Mouse (Mus musculus) hindbrain, embryonic 10.5 days (tissue): Measurements from ENCODE around the gene Frmpd2. TPM values are rescaled to one million over a fixed set of nuclear protein-coding genes. Genes with fewer than 3 reads are reported as not detected.

Experiments
- DNase-seq: peaks from one replicate; pipeline ENCODE4 v3.0.0-alpha.2; 2017; ENCODE audit warnings: low spot score
- H3K27ac ChIP-seq: fragments of 300-500 bp; sonication (generic); 2 replicates; pipeline ENCODE4 v1.5.1; 2016; ENCODE audit warnings: mild to moderate bottlenecking, moderate library complexity
- H3K27me3 ChIP-seq: fragments of 300-500 bp; sonication (generic); 2 replicates; pipeline ENCODE4 v1.6.1; 2016; ENCODE audit warnings: mild to moderate bottlenecking; ENCODE audit not compliant: poor library complexity, insufficient read depth, severe bottlenecking
- H3K36me3 ChIP-seq: fragments of 300-500 bp; sonication (generic); 2 replicates; pipeline ENCODE4 v1.6.1; 2016; ENCODE audit warnings: mild to moderate bottlenecking, moderate library complexity
- H3K4me1 ChIP-seq: fragments of 300-500 bp; sonication (generic); replicated peaks from 2 replicates; pipeline ENCODE4 v1.6.1; 2016; ENCODE audit warnings: mild to moderate bottlenecking
- H3K4me3 ChIP-seq: fragments of 300-500 bp; sonication (generic); 2 replicates; pipeline ENCODE4 v1.5.1; 2016; ENCODE audit warnings: mild to moderate bottlenecking, moderate library complexity
- H3K9me3 ChIP-seq: fragments of 300-500 bp; sonication (generic); 2 replicates; pipeline ENCODE4 v1.6.1; 2016; ENCODE audit warnings: mild to moderate bottlenecking, moderate library complexity
- WGBS: fragments of 180-500 bp; shearing (Covaris S2); methylation state at CpG from one replicate; pipeline ENCODE4 v1.1.7; 2016; 5-methylcytosine and 5-hydroxymethylcytosine counted together
- polyA plus RNA-seq: library from polyadenylated mRNA; unstranded; fragments of >200 nt; fragmentation: Nextera tagmentation; extraction: Ambion mirVana; gene quantifications from 2 replicates; pipeline ENCODE4 v1.2.1, GENCODE M21; 2016

Frmpd2 gene
- polyA plus RNA-seq, 1 experiment from 2014 or later, result 0.26 TPM

- 69% methylated on average over 7 of the region's 7 CpGs for WGBS
- Histone ChIP-seq H3K27ac (no peak overlapping the region), H3K4me1 (no peaks in the 10 kb centered on the region), H3K27me3 (no peaks in the 10 kb centered on the region), H3K4me3 (no peak overlapping the region), H3K9me3 (no peaks in the 10 kb centered on the region; the same call in 1 of the 2 replicates), H3K36me3 (no peaks in the 10 kb centered on the region)
- DNase-seq, result no peak
Measured at GRCm38 (mm10) chr14:33579771-33580484, 108.4 kb downstream of the Frmpd2 start.

DNA sequence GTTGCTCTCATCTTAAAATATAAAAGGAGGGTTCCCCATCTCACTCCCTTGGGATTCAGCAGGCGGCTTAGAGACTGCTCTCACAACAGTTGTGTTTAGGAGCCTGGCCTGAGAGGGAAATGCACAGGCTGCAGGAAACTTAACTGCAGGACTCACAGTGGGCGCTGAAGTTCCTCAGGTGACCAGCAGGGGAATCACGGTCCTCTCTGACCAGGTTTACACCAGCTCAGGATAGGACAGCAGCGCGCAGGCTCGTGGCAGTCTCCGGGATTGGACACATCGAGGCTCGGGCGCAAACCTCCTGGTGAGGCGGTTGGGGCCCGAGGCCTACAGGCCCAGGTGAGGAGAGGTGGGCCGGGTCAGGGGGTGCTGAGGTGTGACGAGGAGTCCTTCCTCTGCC is 117.5 kb downstream of the Frmpd2 start, which contains the start of gene Ptpn20:
Gene Ptpn20 (plus strand): TSS at position 257 of the 400 bp plus-strand sequence.
- WGBS, result 63% methylated on average over 14 of the region's 14 CpGs
- Histone ChIP-seq H3K4me3 (no peak within 1 kb of the TSS), H3K36me3 (no peaks in the 10 kb centered on the region), H3K27ac (no peak within 1 kb of the TSS), H3K27me3 (no peaks in the 10 kb centered on the region), H3K9me3 (no peaks in the 10 kb centered on the region; the same call in 1 of the 2 replicates), H3K4me1 (no peaks in the 10 kb centered on the region)
- DNase-seq, result peak; percentile 8

- Histone ChIP-seq H3K27ac (no peak overlapping the region), H3K4me1 (no peaks in the 10 kb centered on the region), H3K9me3 (no peaks in the 10 kb centered on the region), H3K4me3 (no peak overlapping the region), H3K36me3 (no peaks in the 10 kb centered on the region), H3K27me3 (no peaks in the 10 kb centered on the region)
- DNase-seq, result no peak
- 93% methylated on average over 9 of the region's 9 CpGs for WGBS
Measured at GRCm38 (mm10) chr14:33598376-33599130, 127.1 kb downstream of the Frmpd2 start.

DNA sequence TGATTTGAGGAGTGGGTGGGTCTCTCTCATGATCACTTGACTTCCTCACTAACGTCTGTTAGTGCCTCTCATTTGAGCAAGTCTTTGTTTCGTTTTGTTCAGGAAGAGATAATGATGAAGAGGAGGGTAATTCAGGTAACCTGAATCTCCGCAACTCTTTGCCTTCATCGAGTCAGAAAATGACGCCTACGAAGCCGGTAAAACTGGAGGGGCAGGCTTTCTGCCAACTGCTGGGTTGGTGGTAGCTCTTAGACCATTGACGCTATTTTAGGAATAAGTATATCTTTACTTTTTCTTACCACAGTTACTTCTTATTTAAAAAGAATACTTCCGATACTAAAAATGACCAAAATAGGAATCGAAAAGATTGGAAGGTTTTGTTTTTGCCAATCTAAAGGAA is 135.9 kb downstream of the Frmpd2 start:
- Histone ChIP-seq H3K4me1 (no peaks in the 10 kb centered on the region), H3K9me3 (no peaks in the 10 kb centered on the region), H3K4me3 (no peak overlapping the region), H3K27ac (no peak overlapping the region), H3K27me3 (no peaks in the 10 kb centered on the region), H3K36me3 (no peaks in the 10 kb centered on the region)
- 91% methylated on average over 10 of the region's 10 CpGs for WGBS
- no peak for DNase-seq

Other genes with a start within 250 kb of the Frmpd2 start
- 19.5 and 19.7 TPM in 2 replicates for gene Mapk8, start 24.5 kb upstream of the Frmpd2 start, polyA plus RNA-seq
- 0.14 TPM in 1 of 2 replicates, not detected in the other for gene Ptpn20, start 117.5 kb downstream of the Frmpd2 start, polyA plus RNA-seq